Mouse (Mus musculus): ENCODE measurements around the gene Ets1. TPM values are rescaled to one million over a fixed set of nuclear protein-coding genes. Genes with fewer than 3 reads are reported as not detected.

Gene Ets1
- polyA plus RNA-seq, 1 experiment: 13.2 TPM

- Histone ChIP-seq H3K27ac (ENCODE audit: insufficient read depth, low read length) (no peak overlapping the region), H3K27me3 (ENCODE audit: control insufficient read depth, insufficient read depth, low read length, poor library complexity, severe bottlenecking) (no peaks in the 10 kb centered on the region), H3K4me3 (ENCODE audit: low read depth, low read length) (no peak overlapping the region), H3K9me3 (replicated peaks; ENCODE audit: control insufficient read depth, insufficient read depth, low read length, poor library complexity, severe bottlenecking) (no peaks in the 10 kb centered on the region), H3K36me3 (ENCODE audit: control insufficient read depth, insufficient read depth, low read length, poor library complexity, severe bottlenecking) (no peaks in the 10 kb centered on the region), H3K4me1 (ENCODE audit: control insufficient read depth, insufficient read depth, low read length) (no peaks in the 10 kb centered on the region), H3K9ac (ENCODE audit: low read depth, poor library complexity, severe bottlenecking) (no peak overlapping the region)
- TF ChIP-seq POLR2A (IDR thresholded peaks at IDR 0.05; ENCODE audit: insufficient read depth, low read length): no peak
- no peak for TF ChIP-seq EP300 (IDR thresholded peaks at IDR 0.05; ENCODE audit: insufficient read depth, low read depth, low read length)
- TF ChIP-seq CTCF (IDR thresholded peaks at IDR 0.05; ENCODE audit: low read depth, low read length): no peak
These were observed 151.6 kb downstream of the Ets1 start for GRCm38 (mm10) chr9:32787615-32788014.

GRCm38 (mm10) chr9:32789306-32789705 is 153.3 kb downstream of the Ets1 start:
- H3K4me1 ChIP-seq (ENCODE audit: control insufficient read depth, insufficient read depth, low read length): no peaks in the 10 kb centered on the region
- TF ChIP-seq POLR2A (IDR thresholded peaks at IDR 0.05; ENCODE audit: insufficient read depth, low read length) (no peak), EP300 (IDR thresholded peaks at IDR 0.05; ENCODE audit: insufficient read depth, low read depth, low read length) (no peak), CTCF (IDR thresholded peaks at IDR 0.05; ENCODE audit: low read depth, low read length) (no peak)
- no peaks in the 10 kb centered on the region for H3K27me3 ChIP-seq (ENCODE audit: control insufficient read depth, insufficient read depth, low read length, poor library complexity, severe bottlenecking)
- no peaks in the 10 kb centered on the region for H3K9me3 ChIP-seq (replicated peaks; ENCODE audit: control insufficient read depth, insufficient read depth, low read length, poor library complexity, severe bottlenecking)
- H3K4me3 ChIP-seq (ENCODE audit: low read depth, low read length): no peak overlapping the region
- H3K27ac ChIP-seq (ENCODE audit: insufficient read depth, low read length): no peak overlapping the region
- H3K9ac ChIP-seq (ENCODE audit: low read depth, poor library complexity, severe bottlenecking): no peak overlapping the region
- H3K36me3 ChIP-seq (ENCODE audit: control insufficient read depth, insufficient read depth, low read length, poor library complexity, severe bottlenecking): no peaks in the 10 kb centered on the region

- H3K36me3 ChIP-seq (ENCODE audit: control insufficient read depth, insufficient read depth, low read length, poor library complexity, severe bottlenecking): no peaks in the 10 kb centered on the region
- no peak for TF ChIP-seq POLR2A (IDR thresholded peaks at IDR 0.05; ENCODE audit: insufficient read depth, low read length)
- no peak for TF ChIP-seq CTCF (IDR thresholded peaks at IDR 0.05; ENCODE audit: low read depth, low read length)
- no peak for TF ChIP-seq EP300 (IDR thresholded peaks at IDR 0.05; ENCODE audit: insufficient read depth, low read depth, low read length)
- no peaks in the 10 kb centered on the region for H3K27me3 ChIP-seq (ENCODE audit: control insufficient read depth, insufficient read depth, low read length, poor library complexity, severe bottlenecking)
- no peak overlapping the region for H3K4me3 ChIP-seq (ENCODE audit: low read depth, low read length)
- H3K9me3 ChIP-seq (replicated peaks; ENCODE audit: control insufficient read depth, insufficient read depth, low read length, poor library complexity, severe bottlenecking): no peaks in the 10 kb centered on the region
- no peaks in the 10 kb centered on the region for H3K4me1 ChIP-seq (ENCODE audit: control insufficient read depth, insufficient read depth, low read length)
- no peak overlapping the region for H3K9ac ChIP-seq (ENCODE audit: low read depth, poor library complexity, severe bottlenecking)
- no peak overlapping the region for H3K27ac ChIP-seq (ENCODE audit: insufficient read depth, low read length)
These were observed 155.7 kb downstream of the Ets1 start for GRCm38 (mm10) chr9:32791699-32792098.

- no peaks in the 10 kb centered on the region for H3K4me1 ChIP-seq (ENCODE audit: control insufficient read depth, insufficient read depth, low read length)
- H3K4me3 ChIP-seq (ENCODE audit: low read depth, low read length): no peak overlapping the region
- no peak overlapping the region for H3K9ac ChIP-seq (ENCODE audit: low read depth, poor library complexity, severe bottlenecking)
- H3K27ac ChIP-seq (ENCODE audit: insufficient read depth, low read length): no peak overlapping the region
- no peaks in the 10 kb centered on the region for H3K27me3 ChIP-seq (ENCODE audit: control insufficient read depth, insufficient read depth, low read length, poor library complexity, severe bottlenecking)
- no peaks in the 10 kb centered on the region for H3K36me3 ChIP-seq (ENCODE audit: control insufficient read depth, insufficient read depth, low read length, poor library complexity, severe bottlenecking)
- no peak for TF ChIP-seq POLR2A (IDR thresholded peaks at IDR 0.05; ENCODE audit: insufficient read depth, low read length)
- no peak for TF ChIP-seq CTCF (IDR thresholded peaks at IDR 0.05; ENCODE audit: low read depth, low read length)
- TF ChIP-seq EP300 (IDR thresholded peaks at IDR 0.05; ENCODE audit: insufficient read depth, low read depth, low read length): no peak
- H3K9me3 ChIP-seq (replicated peaks; ENCODE audit: control insufficient read depth, insufficient read depth, low read length, poor library complexity, severe bottlenecking): no peaks in the 10 kb centered on the region
These were observed 162.2 kb downstream of the Ets1 start for GRCm38 (mm10) chr9:32798171-32798570.

GRCm38 (mm10) chr9:32806106-32806505 is 170.1 kb downstream of the Ets1 start:
- Histone ChIP-seq H3K9me3 (replicated peaks; ENCODE audit: control insufficient read depth, insufficient read depth, low read length, poor library complexity, severe bottlenecking) (no peaks in the 10 kb centered on the region), H3K4me3 (ENCODE audit: low read depth, low read length) (no peak overlapping the region), H3K27me3 (ENCODE audit: control insufficient read depth, insufficient read depth, low read length, poor library complexity, severe bottlenecking) (no peaks in the 10 kb centered on the region), H3K27ac (ENCODE audit: insufficient read depth, low read length) (no peak overlapping the region), H3K9ac (ENCODE audit: low read depth, poor library complexity, severe bottlenecking) (no peak overlapping the region), H3K4me1 (ENCODE audit: control insufficient read depth, insufficient read depth, low read length) (no peaks in the 10 kb centered on the region), H3K36me3 (ENCODE audit: control insufficient read depth, insufficient read depth, low read length, poor library complexity, severe bottlenecking) (no peaks in the 10 kb centered on the region)
- no peak for TF ChIP-seq POLR2A (IDR thresholded peaks at IDR 0.05; ENCODE audit: insufficient read depth, low read length)

Other genes starting within 250 kb of the Ets1 start
- not detected in 2 replicates for gene Fli1, start 93.4 kb upstream of the Ets1 start, polyA plus RNA-seq (2011; ENCODE audit: insufficient read depth, insufficient read length, low read depth, missing spikeins)

Data from ES-Bruce4 (cell line).